ENCODE assay signal across 21 mouse cellular contexts in genomic region chr8:84718959-84719690, GRCm38 (mm10). TPM values are rescaled to one million over a fixed set of nuclear protein-coding genes. Genes with fewer than 3 reads are reported as not detected.
A peak's percentile ranks its signal among the peaks of the same experiment; 100 is the strongest.
DNase-seq lines count a peak whose midpoint lies in the region; ATAC-seq and TF ChIP-seq lines count a peak whose summit lies in the region.
"Had no signal": no experiment of that assay in that cellular context is flagged by ENCODE, and none has a peak within 500 bp of the region (broad histone marks: within the 10 kb centered on the region; RNA-seq: fewer than 3 reads in every experiment).

No protein-coding gene starts in this region.

- peaks cover 54% of the 10 kb centered on the region for H3K4me1 ChIP-seq in forebrain, embryonic 15.5 days
- peaks cover 35% of the 10 kb centered on the region for H3K4me1 ChIP-seq in forebrain, embryonic 11.5 days (replicated peaks; ENCODE audit: control insufficient read depth, insufficient read depth, low read length)
- peaks cover 84% of the 10 kb centered on the region for H3K4me1 ChIP-seq in limb, embryonic 12.5 days (replicated peaks)

- no peak for TF ChIP-seq CTCF in left cerebral cortex, adult 2 months (IDR thresholded peaks at IDR 0.05)

- H3K9ac ChIP-seq in forebrain, embryonic 15.5 days (replicated peaks) = no peak overlapping the region
- H3K9ac ChIP-seq in forebrain, embryonic 11.5 days (ENCODE audit: low read length) = no peak overlapping the region
- H3K9ac ChIP-seq in limb, embryonic 12.5 days (replicated peaks) = no peak overlapping the region
- H3K9ac ChIP-seq: forebrain, embryonic 12.5 days; midbrain, embryonic 15.5 days had no signal

- no peak for DNase-seq in forebrain, embryonic 11.5 days (ENCODE audit: low spot score)
- DNase-seq in left cerebral cortex, adult 2 months (ENCODE audit: extremely low spot score in 1 of 2, low spot score in 2 of 2) = no peak
- no peak for DNase-seq in left cerebral cortex, postnatal 14 days (ENCODE audit: low spot score in 2 of 2)
- DNase-seq in cerebellum, postnatal 10 days = peak; percentile 65 to 71
- DNase-seq: embryo, embryonic 11 days; heart, postnatal 4 days; kidney, postnatal 36 days; right cerebral cortex, postnatal 25 days; thymus, adult 18-20 months; thymus, postnatal 4 days had no signal

- H3K4me2 ChIP-seq in forebrain, embryonic 15.5 days (replicated peaks) = no peak overlapping the region
- H3K4me2 ChIP-seq in forebrain, embryonic 11.5 days (ENCODE audit: low read depth, low read length, severe bottlenecking) = no peak overlapping the region
- H3K4me2 ChIP-seq in limb, embryonic 12.5 days = no peak overlapping the region
- H3K4me2 ChIP-seq: forebrain, embryonic 12.5 days; heart, embryonic 11.5 days; midbrain, embryonic 15.5 days had no signal

- H3K4me3 ChIP-seq in forebrain, embryonic 15.5 days = no peak overlapping the region
- no peak overlapping the region for H3K4me3 ChIP-seq in forebrain, embryonic 11.5 days (ENCODE audit: low read depth, low read length)
- no peak overlapping the region for H3K4me3 ChIP-seq in left cerebral cortex, adult 2 months
- H3K4me3 ChIP-seq in limb, embryonic 12.5 days (replicated peaks) = no peak overlapping the region
- H3K4me3 ChIP-seq: forebrain, embryonic 12.5 days; midbrain, embryonic 15.5 days had no signal

- ATAC-seq in forebrain, embryonic 15.5 days (replicated peaks) = no peak
- ATAC-seq in forebrain, embryonic 11.5 days (replicated peaks; ENCODE audit: low FRiP score) = no peak
- ATAC-seq in limb, embryonic 12.5 days (ENCODE audit: insufficient number of reproducible peaks, insufficient read depth, low FRiP score, low TSS enrichment, low read depth) = no peak
- no peak for ATAC-seq in frontal cortex, adult (ENCODE audit: low TSS enrichment)
- no peak for ATAC-seq in erythroblast, adult 5-6 weeks (replicated peaks; ENCODE audit: low FRiP score, poor library complexity, severe bottlenecking)
- ATAC-seq: hindbrain, embryonic 16.5 days; intestine, embryonic 16.5 days; midbrain, embryonic 15.5 days had no signal

- H3K27me3 ChIP-seq in forebrain, embryonic 15.5 days = no peaks in the 10 kb centered on the region
- peaks cover 22% of the 10 kb centered on the region for H3K27me3 ChIP-seq in forebrain, embryonic 11.5 days (ENCODE audit: control insufficient read depth, insufficient read depth, low read length)
- peaks cover 27% of the 10 kb centered on the region for H3K27me3 ChIP-seq in limb, embryonic 12.5 days

- no peaks in the 10 kb centered on the region for H3K9me3 ChIP-seq in forebrain, embryonic 15.5 days
- no peaks in the 10 kb centered on the region for H3K9me3 ChIP-seq in forebrain, embryonic 11.5 days (ENCODE audit: control insufficient read depth, low read length)
- H3K9me3 ChIP-seq in limb, embryonic 12.5 days = no peaks in the 10 kb centered on the region
- H3K9me3 ChIP-seq: forebrain, embryonic 12.5 days; midbrain, embryonic 15.5 days had no signal

- peak overlapping the region; percentile 32 for H3K27ac ChIP-seq in forebrain, embryonic 15.5 days (replicated peaks)
- H3K27ac ChIP-seq in forebrain, embryonic 11.5 days (ENCODE audit: low read depth, low read length) = no peak overlapping the region
- peak overlapping the region; percentile 30 for H3K27ac ChIP-seq in left cerebral cortex, adult 2 months
- peak overlapping the region; percentile 25; the same call in 1 of the 2 replicates for H3K27ac ChIP-seq in limb, embryonic 12.5 days
- H3K27ac ChIP-seq: midbrain, embryonic 15.5 days had no signal

- intact Hi-C loops in left cerebral cortex, adult 2 months (cut with DNase I) = no loop called here
- intact Hi-C loops in left cerebral cortex, postnatal 14 days (cut with DNase I) = no loop called here

- 80% methylated on average over 5 of the region's 5 CpGs for WGBS in forebrain, embryonic 15.5 days
- 91% methylated on average over 5 of the region's 5 CpGs for whole genome bisulfite sequencing in forebrain, embryonic 11.5 days
- WGBS in limb, embryonic 12.5 days = 71% methylated on average over 5 of the region's 5 CpGs

- H3K36me3 ChIP-seq in forebrain, embryonic 15.5 days = peaks cover 26% of the 10 kb centered on the region
- no peaks in the 10 kb centered on the region; the same call in 1 of the 2 replicates for H3K36me3 ChIP-seq in forebrain, embryonic 11.5 days (ENCODE audit: control insufficient read depth, insufficient read depth, low read length)
- H3K36me3 ChIP-seq in limb, embryonic 12.5 days = peaks cover 62% of the 10 kb centered on the region
- H3K36me3 ChIP-seq: midbrain, embryonic 15.5 days had no signal

RNA-seq across cellular contexts. Expression of gene G430095P16Rik, which starts 3.7 kb away (rescaled TPM):
- polyA plus RNA-seq in forebrain, embryonic 15.5 days (2015; fragmentation: Nextera tagmentation; extraction: Ambion mirVana) = 2.7 TPM in 2 replicates
- polyA plus RNA-seq in forebrain, embryonic 11.5 days (2014; fragmentation: Nextera tagmentation; extraction: Ambion mirVana) = 3.0 and 3.1 TPM in 2 replicates
- total RNA-seq in left cerebral cortex, adult 2 months (2021) = not detected
- not detected for total RNA-seq in left cerebral cortex, postnatal 14 days (2021)
- 9.7 and 11.8 TPM in 2 replicates for polyA plus RNA-seq in limb, embryonic 12.5 days (2016; fragmentation: Nextera tagmentation; extraction: Ambion mirVana)
- total RNA-seq in erythroblast, adult 5-6 weeks (2015; ENCODE audit: low replicate concordance) = 7.9 and 18.1 TPM in 2 replicates
- 3.6 and 12.9 TPM in 2 replicates for total RNA-seq in erythroblast, adult 5-6 weeks (2017; ENCODE audit: low replicate concordance)
- total RNA-seq: layer of hippocampus, postnatal 10 days; liver, adult 2 months had no signal
- polyA plus RNA-seq: liver, adult 2 months had no signal

RNA-seq across cellular contexts. Expression of gene Lyl1, which starts 17.9 kb away (rescaled TPM):
- 2.1 and 2.5 TPM in 2 replicates for polyA plus RNA-seq in forebrain, embryonic 15.5 days (2015; fragmentation: Nextera tagmentation; extraction: Ambion mirVana)
- polyA plus RNA-seq in forebrain, embryonic 11.5 days (2014; fragmentation: Nextera tagmentation; extraction: Ambion mirVana) = 5.0 and 5.7 TPM in 2 replicates
- total RNA-seq in left cerebral cortex, adult 2 months (2021) = 1 to 10 TPM; 1.6 to 2.6 TPM
- total RNA-seq in left cerebral cortex, postnatal 14 days (2021) = 1 to 10 TPM; 2.7 to 4.3 TPM
- polyA plus RNA-seq in limb, embryonic 12.5 days (2016; fragmentation: Nextera tagmentation; extraction: Ambion mirVana) = 3.7 and 4.7 TPM in 2 replicates
- 37.4 and 40.3 TPM in 2 replicates for total RNA-seq in erythroblast, adult 5-6 weeks (2015; ENCODE audit: low replicate concordance)
- total RNA-seq in erythroblast, adult 5-6 weeks (2017; ENCODE audit: low replicate concordance) = 43.1 and 44.2 TPM in 2 replicates

RNA-seq across cellular contexts. Expression of gene Nacc1, which starts 31.5 kb away (rescaled TPM):
- polyA plus RNA-seq in forebrain, embryonic 15.5 days (2015; fragmentation: Nextera tagmentation; extraction: Ambion mirVana) = 15.5 and 16.4 TPM in 2 replicates
- 34.6 and 37.7 TPM in 2 replicates for polyA plus RNA-seq in forebrain, embryonic 11.5 days (2014; fragmentation: Nextera tagmentation; extraction: Ambion mirVana)
- 10 to 100 TPM; 95.5 to 96.8 TPM for total RNA-seq in left cerebral cortex, adult 2 months (2021)
- 10 to 100 TPM; 90.2 to 91.9 TPM for total RNA-seq in left cerebral cortex, postnatal 14 days (2021)
- 16.9 and 21.4 TPM in 2 replicates for polyA plus RNA-seq in limb, embryonic 12.5 days (2016; fragmentation: Nextera tagmentation; extraction: Ambion mirVana)
- 12.7 and 19.9 TPM in 2 replicates for total RNA-seq in erythroblast, adult 5-6 weeks (2015; ENCODE audit: low replicate concordance)
- 8.2 and 13.1 TPM in 2 replicates for total RNA-seq in erythroblast, adult 5-6 weeks (2017; ENCODE audit: low replicate concordance)

RNA-seq across cellular contexts. Expression of gene Trmt1, which starts 33.0 kb away (rescaled TPM):
- polyA plus RNA-seq in forebrain, embryonic 15.5 days (2015; fragmentation: Nextera tagmentation; extraction: Ambion mirVana) = 62.4 and 64.0 TPM in 2 replicates
- 52.7 and 72.3 TPM in 2 replicates for polyA plus RNA-seq in forebrain, embryonic 11.5 days (2014; fragmentation: Nextera tagmentation; extraction: Ambion mirVana)
- 100 to 1,000 TPM; 108 to 115 TPM for total RNA-seq in left cerebral cortex, adult 2 months (2021)
- 10 to 100 TPM; 89.3 to 96.7 TPM for total RNA-seq in left cerebral cortex, postnatal 14 days (2021)
- polyA plus RNA-seq in limb, embryonic 12.5 days (2016; fragmentation: Nextera tagmentation; extraction: Ambion mirVana) = 63.4 and 66.9 TPM in 2 replicates
- 9.8 and 16.9 TPM in 2 replicates for total RNA-seq in erythroblast, adult 5-6 weeks (2015; ENCODE audit: low replicate concordance)
- total RNA-seq in erythroblast, adult 5-6 weeks (2017; ENCODE audit: low replicate concordance) = 18.3 and 21.5 TPM in 2 replicates

RNA-seq across cellular contexts. Expression of gene Ier2, which starts 56.5 kb away (rescaled TPM):
- polyA plus RNA-seq in forebrain, embryonic 15.5 days (2015; fragmentation: Nextera tagmentation; extraction: Ambion mirVana) = 26.0 and 33.4 TPM in 2 replicates
- polyA plus RNA-seq in forebrain, embryonic 11.5 days (2014; fragmentation: Nextera tagmentation; extraction: Ambion mirVana) = 67.3 and 68.7 TPM in 2 replicates
- 10 to 100 TPM; 17.5 to 17.9 TPM for total RNA-seq in left cerebral cortex, adult 2 months (2021)
- total RNA-seq in left cerebral cortex, postnatal 14 days (2021) = 10 to 100 TPM; 12.6 to 14.8 TPM
- polyA plus RNA-seq in limb, embryonic 12.5 days (2016; fragmentation: Nextera tagmentation; extraction: Ambion mirVana) = 134 and 144 TPM in 2 replicates
- 17.8 and 22.9 TPM in 2 replicates for total RNA-seq in erythroblast, adult 5-6 weeks (2015; ENCODE audit: low replicate concordance)
- 9.2 and 14.8 TPM in 2 replicates for total RNA-seq in erythroblast, adult 5-6 weeks (2017; ENCODE audit: low replicate concordance)

Comparison
In these comparisons a context has a peak if more than half of its experiments do, and no peak if none do; other contexts are left out.
1. DNase-seq: peak in cerebellum, postnatal 10 days (2 of 2); none in forebrain, embryonic 11.5 days (single experiment), left cerebral cortex, adult 2 months (0 of 2) and left cerebral cortex, postnatal 14 days (0 of 2).
2. RNA of gene Lyl1, which starts 17.9 kb away (total RNA-seq): 37.4 to 44.2 TPM in erythroblast, adult 5-6 weeks; 2.7 to 4.3 TPM in left cerebral cortex, postnatal 14 days and 1.6 to 2.6 TPM in left cerebral cortex, adult 2 months; every median in the first group is over 4 times any median in the second.
3. RNA of gene Nacc1, which starts 31.5 kb away (total RNA-seq): 95.5 to 96.8 TPM in left cerebral cortex, adult 2 months and 90.2 to 91.9 TPM in left cerebral cortex, postnatal 14 days; 8.2 to 19.9 TPM in erythroblast, adult 5-6 weeks; every median in the first group is over 4 times any median in the second.